Mouse (Mus musculus) bone marrow macrophage, adult 2 months (primary cell): Measurements from ENCODE around the gene Trmt2b.

ENCODE experiments used
- CTCF ChIP-seq: IDR thresholded peaks from 2 replicates; pipeline ENCODE4 v1.5.1; 2012; ENCODE audit warnings: low read depth, mild to moderate bottlenecking, low read length, moderate library complexity
- POLR2A ChIP-seq: IDR thresholded peaks from 2 replicates; pipeline ENCODE4 v1.6.1; 2012; ENCODE audit warnings: mild to moderate bottlenecking, low read depth, low read length, borderline replicate concordance

DNA sequence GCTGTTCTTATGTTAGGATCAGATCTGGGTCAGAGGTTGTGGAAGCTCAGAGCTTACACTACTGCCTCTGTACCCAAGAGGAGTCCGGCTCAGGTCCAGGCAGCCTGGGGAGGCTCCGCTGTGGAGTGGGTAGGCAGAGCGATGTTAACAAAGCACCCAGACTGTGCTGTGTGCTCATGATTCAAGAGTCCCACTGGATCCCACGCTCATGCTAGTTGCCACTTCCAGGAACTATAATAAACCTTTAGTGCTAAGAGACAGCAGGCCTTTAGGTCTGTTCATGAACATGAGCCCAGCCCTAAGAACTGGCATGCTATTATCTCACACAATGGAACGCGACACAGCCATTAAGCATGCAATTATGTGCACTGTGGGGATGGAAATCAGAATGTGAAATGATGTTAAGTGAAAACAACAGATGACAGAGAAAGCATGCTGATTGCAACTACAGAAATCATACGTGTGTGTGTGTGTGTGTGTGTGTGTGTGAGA lies 65.6 kb downstream of the Trmt2b start:
- TF ChIP-seq CTCF (no peak), POLR2A (no peak)
